Mouse (Mus musculus) E14TG2a.4 (cell line): ENCODE data around the gene Insr.

Experiments
- CTCF ChIP-seq: conservative IDR thresholded peaks from 2 replicates; pipeline ENCODE4 v1.5.1; 2014; ENCODE audit warnings: low read length
- POU5F1 ChIP-seq: IDR thresholded peaks from 2 replicates; pipeline ENCODE4 v1.6.1; 2014; ENCODE audit warnings: low read length, borderline replicate concordance

DNA sequence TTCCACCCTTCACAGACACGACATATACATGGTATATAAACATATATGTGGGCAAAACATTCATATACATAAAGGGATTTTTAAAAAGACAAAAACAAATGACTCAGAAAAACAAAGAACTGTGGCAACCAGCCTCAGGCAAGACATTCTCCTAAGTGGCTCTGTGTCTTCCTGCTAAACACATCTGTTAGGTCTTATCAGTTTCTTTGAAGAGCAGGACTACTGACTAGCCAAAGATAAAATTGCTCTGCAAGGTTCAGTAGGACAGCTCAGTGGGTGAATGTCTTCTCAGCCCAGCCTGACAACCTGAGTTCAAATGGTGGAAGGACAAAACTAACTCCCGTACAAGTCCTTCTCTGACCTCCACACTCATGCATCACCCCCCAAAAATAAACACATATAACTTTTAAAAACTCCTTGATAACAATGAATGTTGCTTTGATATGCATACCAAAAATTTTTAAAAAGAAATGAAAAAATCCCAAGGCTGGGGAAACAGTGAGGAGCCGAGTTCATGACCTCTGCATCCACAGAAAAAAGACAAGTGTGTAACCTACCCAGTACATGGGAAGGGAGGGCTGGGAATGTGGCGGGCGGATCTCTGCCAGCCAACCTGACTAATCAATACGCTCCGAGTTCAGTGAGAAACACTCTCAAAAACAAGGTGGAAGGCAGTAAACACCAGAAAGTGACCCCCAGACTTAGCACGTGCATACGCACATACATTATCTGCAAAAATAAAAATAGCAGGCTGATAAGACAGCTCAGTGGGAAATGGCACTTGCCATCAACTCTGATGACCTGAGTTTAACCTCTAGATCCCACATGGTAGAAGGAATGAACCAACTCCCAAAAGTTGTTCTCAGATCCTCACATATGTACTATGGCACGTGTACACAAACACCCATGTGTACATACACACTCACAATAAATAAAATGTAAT is 49.0 kb downstream of the Insr start:
- no peak for TF ChIP-seq CTCF
- TF ChIP-seq POU5F1 = no peak
